Mouse (Mus musculus) forebrain, embryonic 12.5 days (tissue): ENCODE data around the gene Gdf3. TPM values are rescaled to one million over a fixed set of nuclear protein-coding genes. Genes with fewer than 3 reads are reported as not detected.

Source experiments
- ATAC-seq: fragments of 200-750 bp; cut with Nextera tagmentation; 2 replicates; pipeline ENCODE4 v1.8.0; 2017; ENCODE audit warnings: moderate TSS enrichment; ENCODE audit not compliant: low FRiP score
- H3K27ac ChIP-seq: fragments of 300-500 bp; sonication (generic); 2 replicates; pipeline ENCODE4 v1.5.1; 2016; ENCODE audit warnings: mild to moderate bottlenecking
- H3K27me3 ChIP-seq: fragments of 300-500 bp; sonication (generic); 2 replicates; pipeline ENCODE4 v1.6.1; 2016; ENCODE audit warnings: mild to moderate bottlenecking
- H3K36me3 ChIP-seq: fragments of 300-500 bp; sonication (generic); replicated peaks from 2 replicates; pipeline ENCODE4 v1.6.1; 2016; ENCODE audit warnings: mild to moderate bottlenecking
- H3K4me1 ChIP-seq: fragments of 300-500 bp; sonication (generic); 2 replicates; pipeline ENCODE4 v1.6.1; 2016
- H3K4me2 ChIP-seq: fragments of 300-500 bp; sonication (generic); 2 replicates; pipeline ENCODE4 v1.6.1; 2016; ENCODE audit warnings: mild to moderate bottlenecking, moderate library complexity
- H3K4me3 ChIP-seq: fragments of 300-500 bp; sonication (generic); replicated peaks from 2 replicates; pipeline ENCODE4 v1.5.1; 2016; ENCODE audit warnings: mild to moderate bottlenecking
- H3K9ac ChIP-seq: fragments of 300-500 bp; sonication (generic); 2 replicates; pipeline ENCODE4 v1.6.1; 2016; ENCODE audit warnings: mild to moderate bottlenecking
- H3K9me3 ChIP-seq: fragments of 300-500 bp; sonication (generic); 2 replicates; pipeline ENCODE4 v1.6.1; 2016
- WGBS: fragments of 180-500 bp; shearing (Covaris S2); methylation state at CpG from one replicate; pipeline ENCODE4 v1.1.7; 2016; 5-methylcytosine and 5-hydroxymethylcytosine counted together
- polyA plus RNA-seq: library from polyadenylated mRNA; unstranded; fragments of >200 nt; fragmentation: Nextera tagmentation; extraction: Ambion mirVana; gene quantifications from 2 replicates; pipeline ENCODE4 v1.2.1, GENCODE M21; 2016

Gdf3 gene
- polyA plus RNA-seq, 1 experiment from 2014 or later, result not detected

DNA sequence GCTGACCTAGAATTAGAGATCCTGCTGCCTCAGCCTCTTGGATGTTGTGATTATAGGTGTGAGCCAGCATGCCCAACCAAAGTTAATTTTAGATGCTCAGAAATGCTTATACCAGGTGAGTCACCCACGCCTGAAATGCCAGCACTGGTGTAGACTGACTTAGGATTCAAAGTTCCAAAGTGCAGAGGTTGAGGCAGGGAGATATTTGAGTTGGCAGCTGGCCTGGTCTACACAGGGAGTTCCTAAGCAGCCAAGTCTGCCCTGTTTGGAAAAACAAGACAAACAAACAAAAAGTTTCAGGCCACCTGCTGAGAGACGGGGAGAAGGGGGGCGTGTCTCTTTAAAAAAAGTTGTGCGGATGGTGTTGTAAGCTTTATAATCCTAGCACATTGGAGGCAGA, 15.3 kb upstream of the Gdf3 start:
- Histone ChIP-seq H3K4me3 (no peak overlapping the region), H3K27me3 (peaks cover 5% of the 10 kb centered on the region; the same call in 1 of the 2 replicates), H3K27ac (no peak overlapping the region), H3K9me3 (0 out of 2 replicates have a peak, but pooled peaks cover 7% of the 10 kb centered on the region), H3K36me3 (no peaks in the 10 kb centered on the region), H3K4me2 (no peak overlapping the region), H3K4me1 (0 out of 2 replicates have a peak, but pooled peaks cover 3% of the 10 kb centered on the region), H3K9ac (no peak overlapping the region)
- no peak for ATAC-seq
- WGBS, result 84% methylated on average over 4 of the region's 4 CpGs

DNA sequence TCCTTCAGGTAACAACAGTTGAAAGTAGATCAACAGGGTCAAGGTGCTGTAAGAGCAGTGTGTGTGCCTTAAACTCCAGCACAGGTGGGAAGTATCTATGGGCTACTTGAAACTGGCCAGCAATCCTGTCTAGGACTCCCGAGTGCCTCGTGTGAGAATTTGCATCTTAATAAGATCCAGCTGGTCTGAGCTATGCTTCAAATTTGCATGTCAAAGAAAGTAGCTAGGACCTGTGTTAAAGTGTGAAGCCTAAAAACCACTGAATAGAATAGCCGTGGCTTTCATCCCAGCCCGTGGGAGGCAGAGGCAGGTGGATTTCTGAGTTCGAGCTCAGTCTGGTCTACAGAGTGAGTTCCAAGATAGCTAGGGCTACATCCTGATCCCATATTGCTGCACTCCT, 14.6 kb upstream of the Gdf3 start:
- H3K4me3 ChIP-seq, result no peak overlapping the region
- H3K27me3 ChIP-seq, result peaks cover 5% of the 10 kb centered on the region; the same call in 1 of the 2 replicates
- 32% methylated on average over 5 of the region's 5 CpGs for WGBS
- H3K9ac ChIP-seq, result no peak overlapping the region
- H3K4me2 ChIP-seq, result no peak overlapping the region
- no peaks in the 10 kb centered on the region for H3K36me3 ChIP-seq
- ATAC-seq, result no peak
- no peak overlapping the region for H3K27ac ChIP-seq
- 0 out of 2 replicates have a peak, but pooled peaks cover 7% of the 10 kb centered on the region for H3K9me3 ChIP-seq
- 0 out of 2 replicates have a peak, but pooled peaks cover 3% of the 10 kb centered on the region for H3K4me1 ChIP-seq

DNA sequence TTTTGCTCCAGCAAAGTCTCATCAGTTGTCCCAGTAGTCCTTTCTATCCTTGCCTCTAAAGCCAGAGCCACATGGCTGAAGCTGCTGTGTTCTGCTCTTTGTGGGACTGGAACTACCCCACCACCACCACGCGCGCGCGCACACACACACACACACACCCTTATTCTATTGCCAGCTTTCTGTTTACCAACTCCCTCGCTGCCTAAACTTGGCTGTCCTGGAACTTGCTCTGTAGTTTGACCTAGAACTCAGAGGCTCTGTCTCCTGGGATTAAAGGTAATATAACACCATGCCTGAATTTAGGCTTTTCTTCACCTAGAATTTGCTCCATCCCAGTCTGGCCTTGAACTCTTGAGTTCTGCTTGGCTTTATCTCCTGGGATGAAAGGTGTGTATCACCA, 11.2 kb upstream of the Gdf3 start:
- 0 out of 2 replicates have a peak, but pooled peaks cover 3% of the 10 kb centered on the region for H3K4me1 ChIP-seq
- H3K36me3 ChIP-seq, result no peaks in the 10 kb centered on the region
- H3K27me3 ChIP-seq, result no peaks in the 10 kb centered on the region
- no peak overlapping the region for H3K9ac ChIP-seq
- ATAC-seq, result no peak
- no peak overlapping the region for H3K27ac ChIP-seq
- no peak overlapping the region for H3K4me3 ChIP-seq
- H3K9me3 ChIP-seq, result 0 out of 2 replicates have a peak, but pooled peaks cover 5% of the 10 kb centered on the region
- WGBS, result 91% methylated on average over 6 of the region's 6 CpGs
- H3K4me2 ChIP-seq, result no peak overlapping the region

DNA sequence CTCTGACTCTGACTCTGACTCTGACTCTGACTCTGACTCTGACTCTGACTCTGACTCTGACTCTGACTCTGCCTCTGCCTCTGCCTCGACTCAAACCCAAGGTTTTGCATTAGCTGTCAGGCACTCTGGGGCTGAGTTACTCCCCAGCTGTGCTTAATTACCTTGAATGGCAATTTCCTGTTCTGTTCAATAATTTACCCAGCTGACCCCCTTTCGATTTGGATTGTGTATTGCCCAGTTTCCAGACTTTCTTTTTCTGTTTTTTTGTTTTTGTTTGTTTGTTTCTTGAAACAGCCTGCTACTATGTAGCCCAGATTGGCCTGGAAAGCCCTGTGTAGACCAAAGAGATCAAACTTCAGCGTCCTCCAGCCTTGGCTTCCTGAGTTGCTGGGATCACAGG, 6.1 kb upstream of the Gdf3 start:
- H3K9me3 ChIP-seq, result no peaks in the 10 kb centered on the region
- no peaks in the 10 kb centered on the region for H3K36me3 ChIP-seq
- 76% methylated on average over 3 of the region's 3 CpGs for WGBS
- no peak overlapping the region for H3K4me3 ChIP-seq
- no peak overlapping the region for H3K9ac ChIP-seq
- no peak overlapping the region for H3K4me2 ChIP-seq
- no peak for ATAC-seq
- H3K27ac ChIP-seq, result no peak overlapping the region
- no peaks in the 10 kb centered on the region for H3K27me3 ChIP-seq
- no peaks in the 10 kb centered on the region for H3K4me1 ChIP-seq

DNA sequence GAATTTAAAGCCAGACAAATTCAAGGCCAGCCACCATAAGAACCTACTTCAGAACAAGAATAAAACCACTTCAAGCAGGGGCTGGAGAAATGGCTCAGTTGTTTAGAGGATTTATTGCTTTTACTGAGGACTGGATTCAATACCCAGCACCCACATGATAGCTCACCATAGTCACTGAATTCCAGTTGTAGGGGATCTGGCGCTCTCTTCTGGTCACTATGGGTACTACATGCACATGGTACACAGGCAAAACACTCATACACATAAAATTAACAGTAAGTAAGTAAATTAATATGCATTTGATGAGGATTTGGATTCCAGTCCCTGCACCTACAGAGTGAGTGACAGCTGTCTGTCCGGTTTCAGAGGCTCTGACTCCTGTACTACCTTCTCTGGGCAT, 4.2 kb upstream of the Gdf3 start:
- no peak overlapping the region for H3K9ac ChIP-seq
- no peak overlapping the region for H3K4me3 ChIP-seq
- 65% methylated on average over 2 of the region's 2 CpGs for WGBS

DNA sequence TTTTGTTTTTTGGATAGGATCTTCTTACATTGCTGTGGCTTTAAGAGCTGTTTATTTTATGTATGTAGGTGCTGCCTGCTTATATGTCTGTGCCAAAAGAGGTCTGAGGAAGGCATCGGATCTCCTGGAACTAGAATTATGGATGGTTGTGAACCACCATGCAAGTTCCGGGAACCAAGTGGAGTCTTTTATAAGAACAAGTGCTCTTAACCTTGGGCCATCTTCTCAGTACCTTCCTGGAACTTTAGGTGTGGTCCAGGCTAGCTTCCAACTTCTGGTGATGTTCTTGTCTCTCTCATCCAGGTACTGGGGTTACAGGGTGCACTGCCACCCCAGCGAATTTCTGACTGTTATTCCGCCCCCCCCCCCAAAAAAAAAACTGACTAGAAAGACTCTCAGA, 2.5 kb upstream of the Gdf3 start:
- no peak overlapping the region for H3K9ac ChIP-seq
- no peaks in the 10 kb centered on the region for H3K9me3 ChIP-seq
- H3K36me3 ChIP-seq, result no peaks in the 10 kb centered on the region
- H3K4me3 ChIP-seq, result no peak overlapping the region
- H3K4me1 ChIP-seq, result no peaks in the 10 kb centered on the region
- no peaks in the 10 kb centered on the region for H3K27me3 ChIP-seq
- WGBS, result 80% methylated on average over 4 of the region's 4 CpGs
- H3K27ac ChIP-seq, result no peak overlapping the region
- no peak for ATAC-seq
- no peak overlapping the region for H3K4me2 ChIP-seq

More for the DNA sequence above, 4.2 kb upstream of the Gdf3 start:
- no peak for ATAC-seq
- H3K4me1 ChIP-seq, result no peaks in the 10 kb centered on the region
- H3K27ac ChIP-seq, result no peak overlapping the region
- no peak overlapping the region for H3K4me2 ChIP-seq
- H3K36me3 ChIP-seq, result no peaks in the 10 kb centered on the region
- H3K9me3 ChIP-seq, result no peaks in the 10 kb centered on the region
- no peaks in the 10 kb centered on the region for H3K27me3 ChIP-seq

DNA sequence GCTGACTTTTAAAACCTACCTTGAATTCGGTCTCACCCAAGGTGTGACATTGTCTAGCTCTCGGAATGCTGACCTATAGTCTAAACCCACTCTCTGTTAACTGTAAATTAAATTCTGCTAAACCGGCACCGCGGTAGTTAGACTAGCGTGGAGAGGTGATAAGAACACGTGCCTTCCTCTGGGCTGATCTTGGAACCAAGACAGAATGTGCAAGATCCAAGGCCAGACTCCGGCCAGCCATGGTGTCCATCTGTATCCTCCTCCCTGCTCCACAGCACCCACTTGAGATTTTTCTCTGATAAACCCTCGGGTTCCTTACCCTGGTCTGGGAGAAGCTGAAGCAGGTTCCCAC, 534 bp downstream of the Gdf3 start:
- Histone ChIP-seq H3K4me1 (no peaks in the 10 kb centered on the region), H3K27me3 (no peaks in the 10 kb centered on the region), H3K4me3 (no peak overlapping the region), H3K9me3 (no peaks in the 10 kb centered on the region), H3K9ac (no peak overlapping the region), H3K27ac (no peak overlapping the region), H3K36me3 (no peaks in the 10 kb centered on the region), H3K4me2 (no peak overlapping the region)
- no peak for ATAC-seq
- 83% methylated on average over 9 of the region's 9 CpGs for WGBS

DNA sequence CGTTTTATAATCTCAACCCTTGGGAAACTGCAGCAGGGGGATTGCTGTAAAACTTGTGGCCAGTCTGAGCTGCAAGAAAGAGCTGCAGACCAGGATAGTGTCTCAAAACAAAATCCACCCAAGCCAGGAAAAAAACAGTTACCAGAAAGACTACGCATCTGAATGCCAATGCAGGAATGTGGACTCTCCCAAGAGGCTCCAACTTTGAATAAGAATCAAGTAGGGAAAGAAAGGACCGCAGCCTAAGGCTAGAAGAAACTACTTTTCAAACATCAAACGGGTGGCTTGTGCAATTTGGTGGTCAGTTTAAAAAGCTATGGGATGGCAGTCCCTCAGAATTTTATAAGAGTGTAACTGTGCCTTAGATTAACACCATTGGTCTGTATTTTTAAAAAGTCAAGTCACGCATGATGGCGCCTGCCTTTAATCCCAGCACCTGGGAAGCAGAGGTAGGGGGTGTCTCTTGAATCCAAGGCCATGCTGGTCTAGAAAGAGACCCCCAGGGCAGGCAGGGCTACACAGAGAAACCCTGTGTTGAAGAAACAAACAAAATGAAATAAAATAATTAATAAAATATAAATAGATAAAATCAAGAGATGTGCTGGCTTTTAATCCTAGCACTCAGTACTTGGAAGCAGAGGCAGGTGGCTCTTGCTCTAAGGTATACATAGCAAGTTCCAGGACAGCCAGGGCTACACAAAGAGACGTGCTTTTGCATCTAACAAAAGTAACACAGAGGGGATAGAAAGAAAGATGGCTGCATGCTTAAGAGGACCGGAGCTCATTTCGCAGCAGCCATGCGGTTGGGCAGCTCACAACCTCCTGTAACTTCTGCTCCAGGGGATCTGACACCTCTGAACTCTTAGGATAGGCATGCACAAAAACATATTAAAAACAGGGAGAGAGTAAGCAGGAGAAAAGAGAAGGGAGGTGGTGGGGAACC, 1.2 kb downstream of the Gdf3 start:
- WGBS, result 79% methylated on average over 10 of the region's 10 CpGs
- Histone ChIP-seq H3K27me3 (no peaks in the 10 kb centered on the region), H3K9me3 (no peaks in the 10 kb centered on the region), H3K27ac (no peak overlapping the region), H3K9ac (no peak overlapping the region), H3K36me3 (no peaks in the 10 kb centered on the region), H3K4me3 (no peak overlapping the region), H3K4me2 (no peak overlapping the region), H3K4me1 (no peaks in the 10 kb centered on the region)
- ATAC-seq, result no peak

DNA sequence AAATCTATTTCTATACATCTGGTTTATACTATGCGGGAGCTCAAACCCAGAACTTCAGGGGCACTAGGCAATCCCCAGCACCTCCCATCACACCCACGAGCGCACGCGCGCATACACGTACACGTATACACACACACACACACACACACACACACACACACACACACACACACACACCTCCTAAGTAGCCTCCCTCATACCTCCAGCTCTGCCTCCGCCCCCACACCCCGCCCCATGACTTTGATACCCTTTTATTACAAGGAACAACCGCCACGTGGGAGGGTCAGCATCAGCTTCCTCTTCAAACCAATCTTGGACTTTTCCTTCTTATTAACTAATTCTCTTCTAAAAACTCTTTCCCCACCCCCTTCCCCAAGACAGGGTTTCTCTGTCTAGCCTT, 2.2 kb downstream of the Gdf3 start:
- Histone ChIP-seq H3K4me3 (no peak overlapping the region), H3K27ac (no peak overlapping the region), H3K4me1 (peaks cover under 1% of the 10 kb centered on the region), H3K9me3 (no peaks in the 10 kb centered on the region), H3K36me3 (no peaks in the 10 kb centered on the region), H3K27me3 (no peaks in the 10 kb centered on the region), H3K9ac (no peak overlapping the region), H3K4me2 (no peak overlapping the region)
- WGBS, result 93% methylated on average over 12 of the region's 12 CpGs
- no peak for ATAC-seq

DNA sequence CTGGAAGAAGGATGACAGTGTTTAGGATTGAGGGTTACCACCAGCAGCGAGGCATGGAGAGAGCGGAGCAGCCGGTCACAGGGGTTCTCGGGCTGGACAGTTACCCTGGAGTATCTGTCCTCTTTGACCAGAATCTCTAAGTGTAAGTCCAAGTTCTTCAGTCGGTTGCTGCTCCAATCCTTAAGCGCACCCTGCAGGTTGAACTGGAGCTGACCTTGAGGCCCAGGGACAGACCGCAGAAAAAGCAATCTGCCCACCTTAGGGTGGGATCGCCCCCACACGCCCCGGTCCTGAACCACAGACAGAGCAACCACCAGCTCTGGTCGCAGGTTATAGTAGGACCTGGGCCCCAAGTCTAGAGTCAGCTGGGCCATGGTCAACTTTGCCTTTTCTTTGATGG, 3.2 kb downstream of the Gdf3 start:
- no peak overlapping the region for H3K4me3 ChIP-seq
- no peak overlapping the region for H3K4me2 ChIP-seq
- no peaks in the 10 kb centered on the region for H3K36me3 ChIP-seq
- no peak for ATAC-seq
- no peak overlapping the region for H3K9ac ChIP-seq
- H3K9me3 ChIP-seq, result no peaks in the 10 kb centered on the region
- peaks cover 8% of the 10 kb centered on the region for H3K4me1 ChIP-seq
- 96% methylated on average over 11 of the region's 11 CpGs for WGBS
- H3K27ac ChIP-seq, result no peak overlapping the region
- H3K27me3 ChIP-seq, result no peaks in the 10 kb centered on the region

DNA sequence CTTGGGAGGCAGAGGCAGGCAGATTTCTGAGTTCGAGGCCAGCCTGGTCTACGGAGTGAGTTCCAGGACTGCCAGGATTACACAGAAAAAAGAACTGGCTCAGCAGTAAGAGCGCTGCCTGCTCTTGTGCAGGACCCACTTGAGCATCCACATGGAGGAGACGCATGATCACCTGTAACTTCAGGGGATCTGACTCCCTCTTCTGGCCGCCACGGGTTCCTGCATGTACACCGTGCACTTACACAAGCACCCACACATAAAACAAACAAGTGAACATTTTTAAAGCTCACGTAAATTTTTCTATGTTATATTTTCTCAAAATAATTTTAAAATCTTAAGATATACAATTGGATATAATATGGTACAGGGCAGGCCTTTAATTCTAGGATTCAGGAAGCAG, 4.4 kb downstream of the Gdf3 start:
- Histone ChIP-seq H3K9ac (no peak overlapping the region), H3K4me1 (peaks cover 8% of the 10 kb centered on the region), H3K27ac (no peak overlapping the region), H3K4me2 (no peak overlapping the region), H3K27me3 (no peaks in the 10 kb centered on the region), H3K9me3 (no peaks in the 10 kb centered on the region), H3K36me3 (no peaks in the 10 kb centered on the region), H3K4me3 (no peak overlapping the region)
- WGBS, result 89% methylated on average over 8 of the region's 8 CpGs
- no peak for ATAC-seq

DNA sequence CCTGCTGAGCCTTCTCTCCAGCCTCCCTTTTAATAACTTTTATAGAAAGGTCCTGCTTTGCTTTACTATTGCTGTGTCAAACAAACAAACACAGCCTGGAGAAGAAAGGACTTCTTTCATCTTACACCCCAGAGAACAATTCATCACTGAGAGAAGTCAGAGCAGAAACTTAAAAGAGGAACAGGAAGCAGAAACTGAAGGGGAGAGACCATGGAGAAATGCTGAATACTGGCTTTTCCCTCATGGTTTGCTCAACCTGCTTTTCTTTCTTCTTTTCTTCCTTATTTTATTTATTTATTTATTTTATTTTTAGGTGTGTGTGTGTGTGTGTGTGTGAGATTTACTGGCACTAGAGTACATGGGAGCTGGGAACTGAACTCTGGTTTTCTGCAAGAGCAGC, 5.6 kb downstream of the Gdf3 start:
- H3K36me3 ChIP-seq, result no peaks in the 10 kb centered on the region
- no peaks in the 10 kb centered on the region for H3K27me3 ChIP-seq
- H3K4me3 ChIP-seq, result no peak overlapping the region
- H3K4me1 ChIP-seq, result peaks cover 8% of the 10 kb centered on the region
- no peak overlapping the region for H3K9ac ChIP-seq
- H3K27ac ChIP-seq, result no peak overlapping the region
- no peak for ATAC-seq
- H3K4me2 ChIP-seq, result no peak overlapping the region
- no peaks in the 10 kb centered on the region for H3K9me3 ChIP-seq

DNA sequence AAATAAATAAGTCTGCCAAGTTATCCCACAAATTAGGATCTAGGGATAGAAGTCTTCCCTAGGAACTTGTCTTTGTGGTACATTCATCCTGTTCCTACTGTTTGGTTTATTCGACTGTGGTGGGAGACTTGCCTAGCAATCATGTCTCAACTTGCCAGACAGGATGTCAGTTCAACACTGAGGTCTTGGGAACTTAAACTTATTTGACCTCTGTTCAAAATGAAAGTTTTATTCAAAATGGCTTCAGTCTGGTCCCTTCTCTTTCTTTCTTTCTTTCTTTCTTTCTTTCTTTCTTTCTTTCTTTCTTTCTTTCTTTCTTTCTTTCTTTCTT, 6.9 kb downstream of the Gdf3 start:
- peaks cover 8% of the 10 kb centered on the region for H3K4me1 ChIP-seq
- no peaks in the 10 kb centered on the region for H3K9me3 ChIP-seq
- H3K4me3 ChIP-seq, result no peak overlapping the region
- no peak overlapping the region for H3K9ac ChIP-seq
- H3K36me3 ChIP-seq, result no peaks in the 10 kb centered on the region
- ATAC-seq, result no peak
- peak overlapping the region; percentile 59 for H3K4me2 ChIP-seq
- H3K27ac ChIP-seq, result no peak overlapping the region
- 65% methylated on average over 1 of the region's 1 CpGs for WGBS
- no peaks in the 10 kb centered on the region for H3K27me3 ChIP-seq
